Mouse (Mus musculus) CH12.LX (cell line): Measurements from ENCODE around the gene Tmem35b.

Experiments
- CHD2 ChIP-seq: IDR thresholded peaks from 2 replicates; pipeline ENCODE4 v1.6.1; 2011; ENCODE audit warnings: low read length, improper control_type of control experiment
- CTCF ChIP-seq, 2 experiments: IDR thresholded peaks in 1 of 2; conservative IDR thresholded peaks in 1 of 2; 2 replicates each; pipeline ENCODE4 v1.5.1; 2011 to 2012; ENCODE audit warnings: low read depth in 2 of 2, low read length in 2 of 2, improper control_type of control experiment in 1 of 2, inconsistent platforms in 1 of 2, mild to moderate bottlenecking in 1 of 2, moderate library complexity in 1 of 2
- E2F4 ChIP-seq: IDR thresholded peaks from 2 replicates; pipeline ENCODE4 v1.6.1; 2011; ENCODE audit warnings: low read depth, low read length, improper control_type of control experiment; ENCODE audit not compliant: insufficient replicate concordance
- ETS1 ChIP-seq: conservative IDR thresholded peaks from 2 replicates; pipeline ENCODE4 v1.6.1; 2012; ENCODE audit warnings: low read depth, mild to moderate bottlenecking, inconsistent platforms, low read length, improper control_type of control experiment, moderate library complexity
- GABPA ChIP-seq: IDR thresholded peaks from 2 replicates; pipeline ENCODE4 v1.6.1; 2012; ENCODE audit warnings: low read depth, low read length, improper control_type of control experiment, inconsistent platforms; ENCODE audit not compliant: insufficient replicate concordance
- JUND ChIP-seq: conservative IDR thresholded peaks from 2 replicates; pipeline ENCODE4 v1.6.1; 2011; ENCODE audit warnings: low read depth, low read length, improper control_type of control experiment
- MAFK ChIP-seq: IDR thresholded peaks from 2 replicates; pipeline ENCODE4 v1.6.1; 2011; ENCODE audit warnings: low read length, improper control_type of control experiment; ENCODE audit not compliant: insufficient replicate concordance
- POLR2A ChIP-seq: IDR thresholded peaks from 2 replicates; pipeline ENCODE4 v1.6.1; 2011; ENCODE audit warnings: low read depth, mild to moderate bottlenecking, improper control_type of control experiment, low read length
- POLR2AphosphoS2 ChIP-seq: IDR thresholded peaks from 2 replicates; pipeline ENCODE4 v1.6.1; 2011; ENCODE audit warnings: low read depth, low read length, improper control_type of control experiment
- TBP ChIP-seq: conservative IDR thresholded peaks from 2 replicates; pipeline ENCODE4 v1.6.1; 2011; ENCODE audit warnings: low read depth, low read length, improper control_type of control experiment
- TCF12 ChIP-seq: IDR thresholded peaks from 2 replicates; pipeline ENCODE4 v1.6.1; 2014; ENCODE audit warnings: low read depth, mild to moderate bottlenecking, inconsistent platforms, low read length, improper control_type of control experiment
- UBTF ChIP-seq: IDR thresholded peaks from 2 replicates; pipeline ENCODE4 v1.6.1; 2012; ENCODE audit warnings: low read depth, mild to moderate bottlenecking, inconsistent platforms, low read length, improper control_type of control experiment, moderate library complexity
- ZC3H11A ChIP-seq: IDR thresholded peaks from 2 replicates; pipeline ENCODE4 v1.6.1; 2012; ENCODE audit warnings: low read depth, mild to moderate bottlenecking, inconsistent platforms, low read length, improper control_type of control experiment
- ZKSCAN1 ChIP-seq: IDR thresholded peaks from 2 replicates; pipeline ENCODE4 v1.6.1; 2012; ENCODE audit warnings: low read depth, inconsistent platforms, low read length, improper control_type of control experiment, borderline replicate concordance

GRCm38 (mm10) chr4:127134687-127135086, 11.2 kb downstream of the Tmem35b start:
- TF ChIP-seq POLR2A (no peak), ZC3H11A (no peak), ETS1 (no peak), UBTF (no peak), CTCF (conservative IDR thresholded peaks at IDR 0.05 in 1 of 2, IDR thresholded peaks at IDR 0.05 in 1 of 2; ENCODE audit: low read depth in 2 of 2, low read length in 2 of 2) (no peak), GABPA (no peak), POLR2AphosphoS2 (no peak), CHD2 (no peak), ZKSCAN1 (no peak), E2F4 (no peak), JUND (no peak), TBP (no peak), TCF12 (no peak), MAFK (no peak)
